Mouse (Mus musculus) G1E (cell line): ENCODE measurements around the gene Plbd1. TPM values are rescaled to one million over a fixed set of nuclear protein-coding genes. Genes with fewer than 3 reads are reported as not detected.

Source experiments
- ATAC-seq: 2 replicates; pipeline ENCODE4 v1.8.0; 2016; ENCODE audit warnings: mild to moderate bottlenecking; ENCODE audit not compliant: insufficient number of reproducible peaks, poor library complexity, low FRiP score, severe bottlenecking; ENCODE audit errors: extremely low read depth
- DNase-seq: peaks from one replicate; pipeline ENCODE4 v3.0.0; 2012; ENCODE audit warnings: low spot score
- H3K27me3 ChIP-seq: 2 replicates; pipeline ENCODE4 v1.6.1; 2012; ENCODE audit warnings: mild to moderate bottlenecking, low read length, inconsistent platforms; ENCODE audit not compliant: insufficient read depth
- H3K36me3 ChIP-seq: replicated peaks from 2 replicates; pipeline ENCODE3; 2012; ENCODE audit warnings: mild to moderate bottlenecking, inconsistent platforms
- H3K4me1 ChIP-seq: 2 replicates; pipeline ENCODE4 v1.6.1; 2012; ENCODE audit warnings: low read depth, low read length, inconsistent platforms, mixed read lengths; ENCODE audit not compliant: insufficient read depth
- H3K4me3 ChIP-seq: 2 replicates; pipeline ENCODE4 v1.5.1; 2012; ENCODE audit warnings: low read depth, mild to moderate bottlenecking, inconsistent platforms, low read length, moderate library complexity, mixed read lengths
- H3K9me3 ChIP-seq: replicated peaks from 2 replicates; pipeline ENCODE4 v1.6.1; 2012; ENCODE audit warnings: inconsistent platforms
- CTCF ChIP-seq: IDR thresholded peaks from 2 replicates; pipeline ENCODE4 v1.5.1; 2012; ENCODE audit warnings: low read depth, low read length, inconsistent platforms, mixed read lengths
- GATA1 ChIP-seq: IDR thresholded peaks from 2 replicates; pipeline ENCODE4 v1.6.1; 2012; ENCODE audit warnings: borderline replicate concordance, low read length, inconsistent platforms, mixed read lengths
- GATA2 ChIP-seq: IDR thresholded peaks from 2 replicates; pipeline ENCODE4 v1.6.1; 2012; ENCODE audit warnings: low read depth, low read length, inconsistent platforms, borderline replicate concordance
- POLR2AphosphoS5 ChIP-seq: IDR thresholded peaks from 2 replicates; pipeline ENCODE4 v1.6.1; 2012; ENCODE audit warnings: low read depth, low read length, inconsistent platforms; ENCODE audit not compliant: insufficient replicate concordance
- TAL1 ChIP-seq: conservative IDR thresholded peaks from 2 replicates; pipeline ENCODE4 v1.6.1; 2012; ENCODE audit warnings: low read depth, low read length, inconsistent platforms, mixed read lengths
- polyA plus RNA-seq: library from polyadenylated mRNA; stranded (reverse); fragments of >175 nt; gene quantifications from 2 replicates; pipeline ENCODE4 v1.2.3, GENCODE M21; 2012
- total RNA-seq, 2 experiments: library from RNA; stranded (forward) in 1 of 2; stranded (reverse) in 1 of 2; fragments of 200-1000 nt in 1 of 2; fragments of >200 nt in 1 of 2; fragmentation: Nextera tagmentation in 1 of 2; gene quantifications; 2 replicates each; pipeline ENCODE4 v1.2.3; 2014 to 2017

Plbd1 gene
- not detected in 2 replicates for total RNA-seq (2014; fragmentation: Nextera tagmentation)
- not detected in 2 replicates for total RNA-seq (2017)
- polyA plus RNA-seq: not detected in 2 replicates

GRCm38 (mm10) chr6:136661706-136662016 is at the start of gene Plbd1:
Gene Plbd1, minus strand, starts transcription at chr6:136661928.
- H3K27me3 ChIP-seq: no peaks in the 10 kb centered on the region
- TF ChIP-seq GATA1 (no peak), GATA2 (no peak), TAL1 (no peak), CTCF (no peak), POLR2AphosphoS5 (no peak)
- H3K4me3 ChIP-seq: no peak within 1 kb of the TSS
- H3K36me3 ChIP-seq: no peaks in the 10 kb centered on the region
- no peaks in the 10 kb centered on the region for H3K4me1 ChIP-seq
- peaks cover 17% of the 10 kb centered on the region for H3K9me3 ChIP-seq
- no peak for DNase-seq
- no peak for ATAC-seq

- H3K9me3 ChIP-seq: peaks cover 4% of the 10 kb centered on the region; the same call in 1 of the 2 replicates
- TF ChIP-seq GATA1 (no peak), GATA2 (no peak), POLR2AphosphoS5 (no peak), CTCF (no peak), TAL1 (no peak)
- no peak for ATAC-seq
- no peak overlapping the region for H3K4me3 ChIP-seq
- DNase-seq: no peak
- no peaks in the 10 kb centered on the region for H3K27me3 ChIP-seq
- no peaks in the 10 kb centered on the region for H3K4me1 ChIP-seq
- H3K36me3 ChIP-seq: no peaks in the 10 kb centered on the region
Observed at GRCm38 (mm10) chr6:136710408-136710807, 48.7 kb upstream of the Plbd1 start.

DNA sequence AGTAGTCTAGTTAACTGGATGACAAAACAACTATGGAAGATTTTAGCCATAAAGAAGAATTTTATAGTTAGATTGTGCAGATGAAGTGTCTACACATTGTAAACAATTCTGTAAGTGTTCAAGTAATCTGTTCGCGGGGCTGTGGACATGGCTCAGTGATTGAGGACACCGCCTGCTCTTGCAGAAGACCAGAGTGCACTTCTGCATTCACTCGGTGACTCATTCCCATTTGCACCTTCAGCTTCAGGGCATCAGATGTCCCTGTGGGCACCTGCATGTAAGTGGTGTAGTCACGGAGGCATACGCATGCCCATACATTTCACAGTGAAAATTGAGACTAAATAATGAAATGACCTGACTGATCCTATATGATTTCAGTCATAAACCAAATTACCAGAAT is 46.9 kb upstream of the Plbd1 start:
- DNase-seq (no peak), ATAC-seq (no peak)
- H3K4me1 ChIP-seq: no peaks in the 10 kb centered on the region
- H3K4me3 ChIP-seq: no peak overlapping the region
- H3K36me3 ChIP-seq: no peaks in the 10 kb centered on the region
- TF ChIP-seq GATA1: no peak
- TF ChIP-seq GATA2: no peak
- TF ChIP-seq TAL1: no peak
- no peak for TF ChIP-seq POLR2AphosphoS5
- no peak for TF ChIP-seq CTCF
- H3K27me3 ChIP-seq: no peaks in the 10 kb centered on the region
- peaks cover 5% of the 10 kb centered on the region; the same call in 1 of the 2 replicates for H3K9me3 ChIP-seq

DNA sequence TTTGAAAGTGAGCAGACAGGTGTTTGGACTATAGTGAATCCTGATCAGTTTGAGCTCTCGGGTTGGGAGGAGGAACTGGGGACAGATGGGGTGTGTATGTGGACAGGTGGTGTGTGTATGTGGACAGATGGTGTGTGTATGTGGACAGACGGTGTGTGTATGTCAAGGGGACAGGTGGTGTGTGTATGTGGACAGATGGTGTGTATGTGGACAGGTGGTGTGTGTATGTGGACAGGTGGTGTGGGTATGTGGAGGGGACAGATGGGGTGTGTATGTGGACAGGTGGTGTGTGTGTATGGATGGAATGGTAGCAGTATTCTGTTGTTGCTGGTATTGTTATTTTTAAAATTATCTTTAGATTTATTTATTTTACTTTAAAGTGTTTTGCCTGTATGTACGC is 40.1 kb upstream of the Plbd1 start:
- H3K9me3 ChIP-seq: peaks cover 4% of the 10 kb centered on the region; the same call in 1 of the 2 replicates
- no peaks in the 10 kb centered on the region for H3K36me3 ChIP-seq
- DNase-seq (no peak), ATAC-seq (no peak)
- no peak overlapping the region for H3K4me3 ChIP-seq
- H3K27me3 ChIP-seq: no peaks in the 10 kb centered on the region
- no peak for TF ChIP-seq POLR2AphosphoS5
- TF ChIP-seq GATA1: no peak
- TF ChIP-seq TAL1: no peak
- no peak for TF ChIP-seq GATA2
- TF ChIP-seq CTCF: no peak
- H3K4me1 ChIP-seq: no peaks in the 10 kb centered on the region

DNA sequence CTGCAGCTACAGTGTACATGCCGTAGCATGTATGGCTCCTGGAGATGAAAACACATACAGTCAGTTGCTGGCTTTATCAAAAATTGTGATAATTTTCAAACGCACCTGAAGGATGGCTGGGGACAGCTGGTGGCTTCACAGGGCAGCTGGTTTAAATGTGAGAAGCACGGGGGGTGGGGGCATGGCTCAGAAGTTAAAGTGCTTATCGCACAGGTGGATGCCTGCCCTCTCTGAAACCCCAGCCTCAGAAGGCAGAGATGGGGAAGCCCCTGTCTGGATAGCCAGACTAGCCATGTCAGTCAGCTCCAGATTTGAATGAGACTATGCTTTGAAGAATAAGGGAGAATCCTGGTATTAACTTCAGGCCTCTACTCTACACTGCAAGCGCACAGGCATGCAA is 39.5 kb upstream of the Plbd1 start:
- ATAC-seq (no peak), DNase-seq (no peak)
- Histone ChIP-seq H3K9me3 (peaks cover 4% of the 10 kb centered on the region; the same call in 1 of the 2 replicates), H3K36me3 (no peaks in the 10 kb centered on the region), H3K27me3 (no peaks in the 10 kb centered on the region), H3K4me3 (no peak overlapping the region), H3K4me1 (no peaks in the 10 kb centered on the region)
- no peak for TF ChIP-seq POLR2AphosphoS5

GRCm38 (mm10) chr6:136691314-136691713 is 29.6 kb upstream of the Plbd1 start:
- no peak for DNase-seq
- ATAC-seq: no peak
- Histone ChIP-seq H3K9me3 (peaks cover 4% of the 10 kb centered on the region), H3K4me1 (no peaks in the 10 kb centered on the region), H3K27me3 (no peaks in the 10 kb centered on the region), H3K36me3 (no peaks in the 10 kb centered on the region), H3K4me3 (no peak overlapping the region)
- TF ChIP-seq POLR2AphosphoS5 (no peak), GATA2 (no peak), CTCF (no peak), TAL1 (no peak), GATA1 (no peak)

- Histone ChIP-seq H3K4me1 (no peaks in the 10 kb centered on the region), H3K27me3 (no peaks in the 10 kb centered on the region), H3K9me3 (peaks cover 6% of the 10 kb centered on the region), H3K36me3 (no peaks in the 10 kb centered on the region), H3K4me3 (no peak overlapping the region)
- no peak for DNase-seq
- ATAC-seq: no peak
- TF ChIP-seq CTCF: no peak
- TF ChIP-seq GATA2: no peak
- TF ChIP-seq GATA1: no peak
- no peak for TF ChIP-seq POLR2AphosphoS5
- TF ChIP-seq TAL1: no peak
Observed at GRCm38 (mm10) chr6:136690527-136690926, 28.8 kb upstream of the Plbd1 start.
